Mouse (Mus musculus) layer of hippocampus, adult 18-20 months (tissue): ENCODE data around the gene Cckbr. TPM values are rescaled to one million over a fixed set of nuclear protein-coding genes. Genes with fewer than 3 reads are reported as not detected.

Experiments
- DNase-seq, 2 experiments: peaks; one replicate each; pipeline ENCODE4 v3.0.0; 2022; ENCODE audit warnings: low spot score in 2 of 2
- total RNA-seq, 2 experiments: library from RNA; stranded (reverse); gene quantifications; 2 replicates each; pipeline ENCODE4 v1.2.3; 2021

Cckbr gene
- total RNA-seq, 2 experiments from 2014 or later = 5.4 to 9.2 TPM

- DNase-seq = peak; percentile 82 to 94
These were observed 61.8 kb downstream of the Cckbr start for GRCm38 (mm10) chr7:105487104-105487876.

- no peak for DNase-seq
These were observed 72.3 kb downstream of the Cckbr start for GRCm38 (mm10) chr7:105497881-105498280.

- DNase-seq = peak in 1 of 2 experiments; percentile 23
These were observed 73.4 kb downstream of the Cckbr start for GRCm38 (mm10) chr7:105498854-105499492.

- DNase-seq = no peak
These were observed 74.1 kb downstream of the Cckbr start for GRCm38 (mm10) chr7:105499676-105500075.

GRCm38 (mm10) chr7:105501984-105502383 is 76.5 kb downstream of the Cckbr start:
- DNase-seq = no peak

- no peak for DNase-seq
These were observed 81.7 kb downstream of the Cckbr start for GRCm38 (mm10) chr7:105507257-105507656.

GRCm38 (mm10) chr7:105510143-105510542 is 84.6 kb downstream of the Cckbr start:
- DNase-seq = peak in 1 of 2 experiments; percentile 7

GRCm38 (mm10) chr7:105513845-105514291 is 88.3 kb downstream of the Cckbr start:
- no peak for DNase-seq

- peak in 1 of 2 experiments; percentile 6 for DNase-seq
These were observed 89.0 kb downstream of the Cckbr start for GRCm38 (mm10) chr7:105514561-105514960.

GRCm38 (mm10) chr7:105515178-105515577 is 89.6 kb downstream of the Cckbr start:
- DNase-seq = peak in 1 of 2 experiments; percentile 48

- DNase-seq = no peak
These were observed 91.3 kb downstream of the Cckbr start for GRCm38 (mm10) chr7:105516669-105517360.

GRCm38 (mm10) chr7:105519336-105519735 is 93.8 kb downstream of the Cckbr start:
- DNase-seq = peak; percentile 31 to 54

GRCm38 (mm10) chr7:105519771-105520170 is 94.2 kb downstream of the Cckbr start:
- no peak for DNase-seq

GRCm38 (mm10) chr7:105520201-105520600 is 94.7 kb downstream of the Cckbr start:
- DNase-seq = no peak

Other genes starting within 250 kb of the Cckbr start
- not detected for gene Olfr685, start 239.7 kb upstream of the Cckbr start, total RNA-seq
- gene Olfr686, start 218.2 kb upstream of the Cckbr start, total RNA-seq = not detected
- not detected for gene Olfr688, start 137.6 kb upstream of the Cckbr start, total RNA-seq
- not detected for gene Olfr689, start 114.6 kb upstream of the Cckbr start, total RNA-seq
- under 1 TPM; 0.25 to 0.64 TPM for gene Olfr690, start 91.6 kb upstream of the Cckbr start, total RNA-seq
- under 1 TPM; 0.35 to 0.36 TPM for gene Olfr691, start 83.5 kb upstream of the Cckbr start, total RNA-seq
- gene Olfr692, start 57.5 kb upstream of the Cckbr start, total RNA-seq = not detected
- gene Gm5901, start 50.7 kb upstream of the Cckbr start, total RNA-seq = not detected
- gene Fam160a2, start 25.7 kb upstream of the Cckbr start, total RNA-seq = 10 to 100 TPM; 55.9 to 59.4 TPM
- under 1 TPM; 0.63 to 0.69 TPM for gene Cnga4, start 21.2 kb upstream of the Cckbr start, total RNA-seq
- 10 to 100 TPM; 14.3 to 15.9 TPM for gene Cavin3, start 56.6 kb downstream of the Cckbr start, total RNA-seq
- gene Smpd1, start 128.6 kb downstream of the Cckbr start, total RNA-seq = 10 to 100 TPM; 83.8 to 89.3 TPM
- gene Apbb1, start 155.9 kb downstream of the Cckbr start, total RNA-seq = 100 to 1,000 TPM; 382 to 388 TPM
- under 1 TPM in 1 of 2 experiments, not detected in 1; 0.42 TPM for gene Hpx, start 174.4 kb downstream of the Cckbr start, total RNA-seq
- gene Trim3, start 207.8 kb downstream of the Cckbr start, total RNA-seq = 100 to 1,000 TPM; 122 to 136 TPM
- 10 to 100 TPM; 69.2 to 73.6 TPM for gene Timm10b, start 214.3 kb downstream of the Cckbr start, total RNA-seq
- 100 to 1,000 TPM; 101 to 110 TPM for gene Arfip2, start 214.7 kb downstream of the Cckbr start, total RNA-seq
- 10 to 100 TPM in 1 of 2 experiments, 1 to 10 TPM in 1; 7.7 to 16.5 TPM for gene Gm45799, start 214.8 kb downstream of the Cckbr start, total RNA-seq
- gene Dnhd1, start 225.1 kb downstream of the Cckbr start, total RNA-seq = 1 to 10 TPM; 3.9 to 7.0 TPM